Mouse (Mus musculus): ENCODE results near the gene Mphosph9.

GRCm38 (mm10) chr5:124205211-124205610 is 122.6 kb downstream of the Mphosph9 start:
- TF ChIP-seq CTCF (IDR thresholded peaks at IDR 0.05; ENCODE audit: low read depth), result no peak
- no peak for TF ChIP-seq EP300 (optimal IDR thresholded peaks at IDR 0.05)
